In genomic region chr19:43915431-43915830, GRCm38 (mm10) we compare ENCODE assay signal across 31 mouse cellular contexts. TPM values are rescaled to one million over a fixed set of nuclear protein-coding genes. Genes with fewer than 3 reads are reported as not detected.
DNase-seq lines count a peak whose midpoint lies in the region; ATAC-seq and TF ChIP-seq lines count a peak whose summit lies in the region.
"Had no signal": no experiment of that assay in that cellular context is flagged by ENCODE, and none has a peak within 500 bp of the region (broad histone marks: within the 10 kb centered on the region; RNA-seq: fewer than 3 reads in every experiment).

No protein-coding gene starts in this region.

- H3K4me1 ChIP-seq in hindbrain, embryonic 12.5 days = peaks cover 1% of the 10 kb centered on the region
- H3K4me1 ChIP-seq: forebrain, embryonic 15.5 days had no signal

- no peak for TF ChIP-seq POLR2A in myocyte (IDR thresholded peaks at IDR 0.05; ENCODE audit: insufficient read length, low read depth)

- peaks cover 5% of the 10 kb centered on the region for H3K79me2 ChIP-seq in myocyte (ENCODE audit: control insufficient read depth, insufficient read depth)

- no peak overlapping the region for H3K9ac ChIP-seq in hindbrain, embryonic 12.5 days
- H3K9ac ChIP-seq: embryonic facial prominence, embryonic 13.5 days; forebrain, embryonic 12.5 days; forebrain, embryonic 15.5 days; heart, embryonic 12.5 days; heart, embryonic 15.5 days; hindbrain, embryonic 14.5 days had no signal

- 70% methylated on average over 9 of the region's 9 CpGs for WGBS in hindbrain, embryonic 12.5 days

- ATAC-seq in hindbrain, embryonic 12.5 days (ENCODE audit: low FRiP score) = no peak
- ATAC-seq: forebrain, embryonic 15.5 days had no signal

- no peak overlapping the region for H3K4me3 ChIP-seq in myocyte
- H3K4me3 ChIP-seq in hindbrain, embryonic 12.5 days = no peak overlapping the region
- H3K4me3 ChIP-seq: embryonic facial prominence, embryonic 10.5 days; embryonic facial prominence, embryonic 13.5 days; erythroblast, embryonic 14.5 days; forebrain, embryonic 12.5 days; forebrain, embryonic 15.5 days; heart, embryonic 12.5 days; heart, embryonic 15.5 days; hindbrain, embryonic 10.5 days had no signal

- H3K27me3 ChIP-seq in myocyte (ENCODE audit: control insufficient read depth, insufficient read depth, insufficient read length) = no peaks in the 10 kb centered on the region
- no peaks in the 10 kb centered on the region for H3K27me3 ChIP-seq in hindbrain, embryonic 12.5 days
- H3K27me3 ChIP-seq: CH12.LX; forebrain, embryonic 15.5 days; heart, embryonic 12.5 days; heart, embryonic 15.5 days had no signal

- no peak overlapping the region for H3ac ChIP-seq in myocyte (ENCODE audit: control insufficient read depth, insufficient read length)

- H3K27ac ChIP-seq in hindbrain, embryonic 12.5 days = no peak overlapping the region
- H3K27ac ChIP-seq: embryonic facial prominence, embryonic 10.5 days; embryonic facial prominence, embryonic 13.5 days; forebrain, embryonic 12.5 days; forebrain, embryonic 15.5 days; heart, embryonic 15.5 days; hindbrain, embryonic 10.5 days; hindbrain, embryonic 14.5 days had no signal

- DNase-seq in kidney, adult 9 months = peak; percentile 38
- no peak for DNase-seq in kidney, postnatal 4 days
- DNase-seq in 3134 (ENCODE audit: extremely low read depth, insufficient read length, low spot score) (peak; percentile 38), 3T3-L1 (ENCODE audit: low read depth, low spot score) (peak; percentile 70)
- DNase-seq in right cerebral cortex, postnatal 14 days = no peak
- DNase-seq in spleen, postnatal 36 days (ENCODE audit: low spot score in 2 of 2) = no peak
- DNase-seq: adrenal gland, adult 8-10 months; adrenal gland, postnatal 25 days; B cell, adult 2 months; cerebellum, adult 11-12 months; cerebellum, adult 8-10 months; cerebellum, postnatal 10 days; cerebellum, postnatal 36 days; embryo, embryonic 11 days; gastrocnemius, postnatal 25 days; heart, adult 18-20 months; heart, postnatal 10 days; heart, postnatal 36 days had no signal

- no peaks in the 10 kb centered on the region for H3K36me3 ChIP-seq in myocyte (ENCODE audit: control insufficient read depth, insufficient read depth)
- 0 out of 2 replicates have a peak, but pooled peaks cover under 1% of the 10 kb centered on the region for H3K36me3 ChIP-seq in hindbrain, embryonic 12.5 days
- H3K36me3 ChIP-seq: forebrain, embryonic 12.5 days; forebrain, embryonic 15.5 days; G1E; hindbrain, embryonic 10.5 days had no signal

- peak overlapping the region; percentile 3 for H3K4me2 ChIP-seq in myocyte (ENCODE audit: low read depth)
- H3K4me2 ChIP-seq in hindbrain, embryonic 12.5 days (replicated peaks) = no peak overlapping the region
- H3K4me2 ChIP-seq: embryonic facial prominence, embryonic 13.5 days; forebrain, embryonic 12.5 days; forebrain, embryonic 15.5 days; heart, embryonic 12.5 days; heart, embryonic 15.5 days; hindbrain, embryonic 14.5 days had no signal

- no peaks in the 10 kb centered on the region for H3K9me3 ChIP-seq in hindbrain, embryonic 12.5 days (replicated peaks)
- H3K9me3 ChIP-seq: embryonic facial prominence, embryonic 10.5 days; embryonic facial prominence, embryonic 13.5 days; forebrain, embryonic 12.5 days; forebrain, embryonic 15.5 days; G1E; heart, embryonic 12.5 days; heart, embryonic 15.5 days; hindbrain, embryonic 10.5 days had no signal

TF ChIP-seq in myocyte, 11 proteins besides CTCF, POLR2A, EP300 and RAD21:
- TF ChIP-seq MAX (IDR thresholded peaks at IDR 0.05; ENCODE audit: low read depth) (no peak), TCF3 (IDR thresholded peaks at IDR 0.05; ENCODE audit: insufficient read length, low read depth) (no peak), MYOG (IDR thresholded peaks at IDR 0.05; ENCODE audit: control insufficient read depth in 1 of 3, insufficient read depth in 1 of 3, insufficient read length in 2 of 3, low read depth in 2 of 3) (no peak), TCF12 (IDR thresholded peaks at IDR 0.05; ENCODE audit: insufficient read depth, poor library complexity, severe bottlenecking) (no peak), USF1 (IDR thresholded peaks at IDR 0.05; ENCODE audit: low read depth) (no peak), CEBPB (IDR thresholded peaks at IDR 0.05; ENCODE audit: insufficient read depth, poor library complexity, severe bottlenecking) (no peak), POLR2AphosphoS2 (IDR thresholded peaks at IDR 0.05; ENCODE audit: insufficient read length, low read depth) (no peak), SRF (IDR thresholded peaks at IDR 0.05; ENCODE audit: control insufficient read depth, insufficient read length, low read depth) (no peak), REST (IDR thresholded peaks at IDR 0.05; ENCODE audit: insufficient read depth, insufficient read length) (no peak)
TF ChIP-seq in myocyte: peak in this region for 0.

RNA-seq across cellular contexts. Expression of gene Dnmbp, which starts 24.6 kb away (rescaled TPM):
- 7.8 TPM for polyA plus RNA-seq in myocyte (2012; fragmentation: generic; extraction: Trizol)
- polyA plus RNA-seq in hindbrain, embryonic 12.5 days (2016; fragmentation: Nextera tagmentation; extraction: Ambion mirVana) = 14.5 and 16.9 TPM in 2 replicates
- polyA plus RNA-seq: erythroblast, embryonic 14.5 days had no signal

Comparison
In these comparisons a context has a peak if more than half of its experiments do, and no peak if none do; other contexts are left out.
1. DNase-seq: peak in kidney, adult 9 months (single experiment), 3134 (single experiment) and 3T3-L1 (single experiment); none in kidney, postnatal 4 days (0 of 2), right cerebral cortex, postnatal 14 days (single experiment) and spleen, postnatal 36 days (0 of 2).